Mouse (Mus musculus) large intestine, adult 2 months (tissue): ENCODE measurements around the gene Atp8a2. TPM values are rescaled to one million over a fixed set of nuclear protein-coding genes. Genes with fewer than 3 reads are reported as not detected.

Experiments used
- DNase-seq: peaks from one replicate; pipeline ENCODE4 v3.0.0-alpha.2; 2012; ENCODE audit warnings: low read depth, low spot score
- WGBS: fragments of 180-500 bp; shearing (Covaris S2); methylation state at CpG from one replicate; pipeline ENCODE4 v1.1.7; 2018; 5-methylcytosine and 5-hydroxymethylcytosine counted together
- polyA plus RNA-seq: library from polyadenylated mRNA; depleted of rRNA; stranded (reverse); fragments of >200 nt; gene quantifications from 2 replicates; pipeline ENCODE4 v1.2.3, GENCODE M21; 2012

Atp8a2 gene
- polyA plus RNA-seq, 1 experiment, result 2.4 TPM

DNA sequence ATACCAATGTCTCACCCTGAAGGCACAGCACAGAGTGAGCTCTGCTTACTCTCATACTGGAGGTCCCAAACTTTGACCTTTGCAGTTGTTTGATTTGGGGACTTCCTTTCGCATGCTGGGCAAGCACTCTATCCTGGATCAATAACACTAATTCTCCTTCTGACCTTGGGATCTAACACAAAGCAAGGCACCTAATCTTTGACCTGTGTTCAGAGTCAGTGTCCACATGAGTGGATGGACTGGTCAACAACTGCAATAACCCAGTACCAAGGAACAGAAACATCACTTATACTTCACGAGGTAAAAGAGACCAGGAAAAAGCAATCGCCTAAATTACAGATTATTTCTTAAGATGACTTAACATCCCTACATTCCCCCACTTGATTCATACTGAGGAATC, 136.0 kb downstream of the Atp8a2 start:
- DNase-seq, result no peak

DNA sequence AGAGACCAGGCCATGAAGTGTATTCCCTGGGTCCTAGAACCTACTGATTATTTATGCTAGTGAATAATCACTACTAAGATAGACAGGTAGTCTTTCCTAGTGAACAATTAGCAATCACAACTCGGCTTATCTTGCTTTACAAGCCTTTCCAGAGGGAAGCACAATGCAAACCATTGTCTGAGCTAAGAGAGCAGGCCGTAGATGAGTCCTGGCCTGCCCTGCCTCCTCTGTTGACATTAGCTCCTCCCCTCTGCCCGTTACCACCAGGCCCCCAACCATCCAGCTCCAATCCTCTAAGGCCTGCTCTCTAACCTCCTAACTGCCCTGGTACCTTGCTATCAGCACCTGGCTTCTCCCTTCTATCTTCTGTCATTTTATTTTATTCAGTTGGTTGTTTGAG, 138.1 kb downstream of the Atp8a2 start:
- WGBS, result 24% methylated on average over 3 of the region's 3 CpGs
- no peak for DNase-seq

More for the DNA sequence above, 136.0 kb downstream of the Atp8a2 start:
- WGBS, result 86% methylated on average over 3 of the region's 3 CpGs

DNA sequence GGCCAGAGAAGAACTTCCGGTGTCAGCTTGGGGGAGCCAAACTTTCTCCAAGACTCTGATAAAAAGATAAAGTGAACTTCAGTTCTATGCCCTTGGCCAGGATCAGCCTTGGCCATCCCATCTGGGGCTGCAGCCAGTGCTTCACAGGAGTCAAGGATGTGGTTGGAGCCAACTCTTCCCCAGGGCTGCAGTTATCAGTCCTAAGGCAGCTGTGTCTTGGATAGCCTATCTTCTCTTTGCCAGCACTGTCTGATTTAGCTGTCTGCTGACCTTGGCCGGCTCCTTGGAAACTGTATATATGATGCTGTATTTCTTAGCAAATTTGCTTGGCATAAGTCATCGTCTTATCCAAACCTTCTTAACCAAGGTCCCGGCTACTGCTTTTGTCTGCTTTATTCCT, 141.7 kb downstream of the Atp8a2 start:
- 94% methylated on average over 4 of the region's 4 CpGs for WGBS
- DNase-seq, result no peak

DNA sequence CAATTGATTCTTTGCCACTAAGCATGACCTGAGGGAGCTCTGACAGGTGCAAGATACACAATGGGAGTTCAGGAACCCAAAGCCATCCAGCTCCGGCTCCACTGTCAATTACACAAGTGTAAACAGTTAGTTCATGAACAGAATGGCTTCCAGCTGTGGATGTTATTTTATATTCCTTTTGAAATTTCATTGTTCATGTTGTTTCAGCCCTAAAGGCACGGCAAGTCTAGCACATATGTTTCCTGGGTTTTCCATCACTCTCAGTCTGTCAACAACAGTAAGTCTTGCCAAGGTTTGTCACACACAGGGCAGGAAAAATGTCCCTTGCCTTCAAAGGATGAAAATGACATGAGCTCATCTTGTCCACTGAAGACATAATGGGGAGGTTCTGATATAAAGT, 166.3 kb downstream of the Atp8a2 start:
- 36% methylated on average over 2 of the region's 2 CpGs for WGBS
- no peak for DNase-seq

DNA sequence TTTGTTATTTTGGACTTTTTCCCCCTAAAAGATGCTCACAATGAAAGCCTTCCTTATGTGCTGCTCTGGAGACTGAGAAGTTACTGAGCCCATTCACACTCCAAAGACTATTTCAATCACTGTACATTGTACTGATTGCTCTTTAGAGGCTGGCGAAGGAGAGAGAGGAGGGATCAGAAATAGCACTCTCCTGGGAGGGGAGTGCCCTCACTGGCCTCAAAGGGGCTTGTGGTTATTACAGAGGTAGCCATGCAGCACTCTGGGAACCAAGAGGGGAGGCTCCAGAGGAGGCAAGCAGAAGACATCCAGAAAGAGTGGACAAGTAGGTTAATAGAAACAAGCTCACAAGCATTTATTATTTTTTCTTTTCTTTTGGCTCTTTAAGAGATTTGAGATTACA, 169.8 kb downstream of the Atp8a2 start:
- 67% methylated on average over 1 of the region's 1 CpGs for WGBS
- no peak for DNase-seq

DNA sequence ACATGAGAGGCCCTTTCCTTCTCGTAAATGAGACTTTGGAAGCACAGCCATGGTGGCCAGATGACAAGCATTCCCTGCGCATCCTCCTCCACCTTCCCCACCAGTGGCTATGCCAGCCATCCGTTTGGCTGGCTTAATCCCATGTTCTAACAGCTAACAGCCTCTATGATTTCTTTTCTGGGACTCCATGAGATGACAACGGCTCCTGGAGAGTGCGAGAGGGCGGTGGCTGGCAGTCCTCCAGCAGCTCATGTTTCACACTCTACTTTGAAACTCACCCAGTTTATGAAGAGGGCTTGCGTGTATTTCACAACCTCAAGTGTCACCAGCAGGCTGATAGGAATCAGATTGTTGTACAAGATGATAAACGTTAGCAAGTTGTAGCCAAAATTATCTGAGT, 170.3 kb downstream of the Atp8a2 start:
- DNase-seq, result no peak
- WGBS, result 37% methylated on average over 8 of the region's 8 CpGs

DNA sequence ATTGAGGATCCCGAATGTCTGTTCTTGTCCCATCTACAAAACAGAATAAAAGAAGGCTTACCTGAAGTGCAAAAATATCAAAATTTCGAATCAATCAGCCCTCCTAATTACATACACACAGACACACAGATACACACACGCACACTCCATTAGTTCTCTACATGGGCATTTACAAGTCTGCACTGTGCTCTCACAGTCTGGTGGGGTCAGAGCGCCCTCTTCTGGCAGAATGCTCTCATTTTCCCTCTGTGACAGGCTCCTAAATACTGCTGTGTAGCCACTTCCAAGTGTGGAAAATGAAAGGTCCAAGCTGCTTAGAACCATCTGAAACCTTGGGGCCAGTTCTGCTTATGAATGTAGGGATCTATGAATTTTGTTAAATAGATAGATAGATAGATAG, 181.1 kb downstream of the Atp8a2 start:
- peak; percentile 80 for DNase-seq
- 25% methylated on average over 4 of the region's 4 CpGs for WGBS

DNA sequence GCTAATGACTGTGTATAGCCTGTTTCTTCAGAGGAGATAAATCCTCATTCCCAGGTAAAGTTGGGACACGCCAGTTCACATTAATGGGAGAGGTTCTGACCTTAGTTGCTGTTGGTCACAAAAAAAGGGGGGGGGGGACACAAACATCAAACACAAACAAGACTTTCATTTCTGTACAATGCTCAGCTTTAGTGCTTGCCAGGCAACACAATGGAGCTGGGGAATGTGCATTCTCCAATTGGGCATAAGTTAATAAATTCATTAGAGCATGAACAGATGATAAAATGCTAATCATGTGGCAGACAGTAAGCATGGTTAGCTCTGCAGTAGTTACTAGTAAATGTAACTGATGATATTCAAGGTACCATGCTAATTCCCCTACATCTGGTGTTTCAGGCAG, 195.2 kb downstream of the Atp8a2 start:
- no peak for DNase-seq
- 94% methylated on average over 1 of the region's 1 CpGs for WGBS

DNA sequence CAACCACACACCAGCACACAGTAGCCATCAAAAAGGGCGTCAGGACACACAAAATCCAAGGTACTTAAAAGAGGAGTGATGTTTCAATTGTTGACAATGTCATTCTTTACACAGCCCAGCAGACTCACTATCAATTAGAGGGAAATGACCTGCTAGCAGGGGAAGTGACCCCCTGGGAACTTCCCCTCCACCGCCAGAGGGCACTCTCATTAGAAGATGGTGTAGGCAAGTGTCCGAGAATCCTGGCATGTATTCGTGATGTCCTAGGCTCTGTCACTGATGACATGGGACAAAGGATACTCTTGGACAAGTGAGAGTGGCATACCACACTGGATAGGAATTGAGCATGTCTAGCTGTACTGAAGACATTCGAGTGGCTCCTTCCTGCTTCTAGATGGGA, 208.1 kb downstream of the Atp8a2 start:
- WGBS, result 74% methylated on average over 5 of the region's 5 CpGs
- no peak for DNase-seq

DNA sequence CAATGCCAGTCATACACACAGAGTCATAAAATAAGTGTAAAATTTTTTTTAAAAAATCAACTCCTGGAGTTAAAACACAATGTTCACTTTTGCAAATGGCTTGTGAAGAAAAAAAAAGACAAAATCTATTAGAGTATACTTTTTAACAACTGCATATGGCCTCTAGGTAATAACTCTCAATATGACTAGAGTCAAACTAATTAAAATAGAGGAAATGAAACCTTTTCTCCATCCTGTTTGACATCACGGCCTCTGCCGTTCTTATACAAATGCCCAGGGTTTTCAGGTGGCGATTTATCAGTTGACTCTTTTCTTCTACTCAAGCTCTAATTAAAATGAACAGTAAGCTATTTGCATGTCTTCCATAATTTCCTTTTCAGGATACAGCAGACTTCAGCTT, 209.0 kb downstream of the Atp8a2 start:
- WGBS, result 92% methylated on average over 3 of the region's 3 CpGs
- no peak for DNase-seq

DNA sequence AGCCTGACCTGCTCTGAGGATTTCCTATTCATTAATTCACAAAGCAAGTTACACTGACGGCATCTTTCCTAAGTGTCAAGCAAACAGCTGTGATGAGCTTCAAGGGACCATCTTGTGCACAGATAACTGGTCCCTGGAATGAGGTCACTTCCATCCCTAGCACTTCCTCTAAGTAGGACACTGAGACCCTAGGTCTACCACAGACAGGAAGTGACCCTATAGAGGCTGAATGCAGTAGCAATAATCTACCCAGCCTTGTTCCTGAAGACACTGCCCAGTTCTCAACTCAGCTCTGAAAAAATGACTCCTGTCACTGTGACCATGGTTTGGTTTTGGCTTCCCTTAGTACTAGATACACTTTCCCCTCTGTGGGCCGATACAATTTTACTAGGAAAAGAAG, 219.0 kb downstream of the Atp8a2 start:
- DNase-seq, result no peak
- WGBS, result 86% methylated on average over 2 of the region's 2 CpGs

DNA sequence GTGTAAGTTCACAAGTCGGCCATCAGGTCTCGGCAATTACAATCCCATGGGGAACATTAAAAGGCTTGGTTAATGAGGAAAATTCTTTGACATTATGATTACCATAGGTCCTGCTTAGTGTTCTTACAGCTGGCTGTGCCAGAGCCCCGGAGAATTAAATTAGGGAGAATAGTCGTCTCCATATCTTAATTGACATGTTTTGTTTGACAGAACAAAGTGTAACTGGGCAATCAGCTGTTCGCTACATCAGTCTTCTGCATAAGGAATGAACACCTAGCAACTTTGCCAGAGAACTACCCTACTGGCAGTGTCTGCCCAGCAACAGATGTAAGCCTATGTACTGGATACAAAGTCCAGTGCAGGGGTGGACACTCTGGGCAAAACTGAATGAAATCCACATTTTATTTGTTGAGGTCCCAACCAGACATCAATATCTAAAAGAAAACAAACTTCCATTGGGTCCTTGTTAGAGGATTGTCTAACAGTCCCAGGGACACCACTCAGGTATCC, 225.7 kb downstream of the Atp8a2 start:
- 71% methylated on average over 5 of the region's 5 CpGs for WGBS

DNA sequence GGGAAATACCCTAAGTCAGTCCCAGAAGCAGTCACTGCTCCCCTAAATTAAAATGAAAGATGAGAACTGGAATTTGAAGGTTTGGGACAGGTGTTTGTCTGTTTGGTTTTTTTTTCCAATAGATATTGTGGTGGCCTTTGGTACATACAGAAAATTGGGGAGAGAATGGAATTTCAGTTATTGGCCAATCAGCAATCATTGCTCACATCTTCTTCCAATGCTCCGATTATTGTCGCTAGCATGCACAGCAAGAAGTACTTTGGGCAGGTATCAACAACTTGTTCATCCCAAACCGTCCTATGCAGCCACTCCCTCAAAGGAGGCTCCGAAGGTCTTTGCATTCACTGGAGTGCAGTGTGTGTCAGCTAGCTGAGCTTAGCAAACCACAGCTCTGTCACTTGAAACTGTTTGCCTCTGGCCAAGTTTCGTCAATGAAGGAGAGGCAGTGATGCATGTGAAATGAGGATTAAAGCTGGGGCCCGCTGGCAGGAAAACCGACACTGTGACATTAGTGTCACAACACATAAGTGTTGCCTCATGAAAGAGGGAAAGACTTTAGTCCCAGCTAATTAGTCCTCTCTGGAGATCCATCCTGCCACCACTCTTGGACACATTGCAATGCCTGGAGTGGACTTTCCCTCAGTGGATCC, 227.4 kb downstream of the Atp8a2 start:
- WGBS, result 68% methylated on average over 7 of the region's 7 CpGs
- no peak for DNase-seq

More for the DNA sequence above, 225.7 kb downstream of the Atp8a2 start:
- DNase-seq, result no peak

DNA sequence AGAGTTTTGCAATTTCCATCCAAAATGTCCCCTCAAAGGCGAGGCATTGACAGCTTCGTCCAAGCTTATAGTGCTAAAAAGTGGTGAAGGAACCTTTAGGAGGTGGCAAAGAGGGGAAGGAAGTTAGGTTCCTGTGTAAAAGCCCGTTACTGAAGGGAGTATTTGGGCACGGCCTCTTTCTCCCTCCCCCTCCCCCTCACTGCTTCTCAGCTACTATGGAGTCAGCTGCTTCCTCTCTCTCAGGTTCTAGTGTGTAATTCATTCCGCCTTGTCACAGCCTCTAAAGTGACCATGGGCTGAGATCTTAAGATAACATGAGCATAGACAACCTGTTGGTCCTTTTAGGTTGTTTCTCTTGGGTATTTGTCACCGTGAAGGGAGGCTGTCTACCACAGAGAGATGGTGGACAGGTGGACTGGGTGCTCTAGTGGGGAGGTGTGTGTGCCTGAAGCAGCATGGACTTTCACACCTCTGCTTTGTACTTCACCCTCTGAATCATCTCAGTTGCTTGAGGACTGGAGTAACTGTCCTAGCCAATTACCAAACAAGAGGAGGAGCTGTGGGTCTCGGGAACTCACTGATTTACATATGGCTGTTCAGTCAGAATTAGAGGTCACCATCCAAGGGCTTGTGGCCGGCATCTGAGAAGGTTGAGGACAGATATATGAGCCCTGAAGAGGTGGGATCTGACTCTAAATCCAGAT, 229.0 kb downstream of the Atp8a2 start:
- WGBS, result 70% methylated on average over 8 of the region's 8 CpGs
- DNase-seq, result no peak

DNA sequence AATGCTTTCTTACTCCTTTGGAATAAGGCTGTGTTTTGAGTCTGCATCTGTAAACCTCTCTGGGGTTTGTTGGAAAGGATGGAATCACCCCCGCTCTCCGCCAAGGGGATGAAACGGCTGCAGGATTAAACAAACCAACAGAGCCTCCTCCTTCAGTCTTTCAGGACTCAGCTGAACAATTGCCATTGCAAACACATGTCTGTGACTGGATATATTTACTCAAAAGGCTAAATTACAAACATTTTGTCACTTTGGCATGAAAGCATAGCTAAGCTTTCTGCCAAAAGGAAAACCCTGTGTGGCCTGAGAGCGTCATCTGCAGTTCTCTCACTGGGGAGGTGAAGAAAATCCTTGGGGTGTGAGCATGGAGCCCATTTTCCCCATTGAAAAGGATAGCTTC, 230.0 kb downstream of the Atp8a2 start:
- WGBS, result 68% methylated on average over 4 of the region's 4 CpGs
- no peak for DNase-seq

DNA sequence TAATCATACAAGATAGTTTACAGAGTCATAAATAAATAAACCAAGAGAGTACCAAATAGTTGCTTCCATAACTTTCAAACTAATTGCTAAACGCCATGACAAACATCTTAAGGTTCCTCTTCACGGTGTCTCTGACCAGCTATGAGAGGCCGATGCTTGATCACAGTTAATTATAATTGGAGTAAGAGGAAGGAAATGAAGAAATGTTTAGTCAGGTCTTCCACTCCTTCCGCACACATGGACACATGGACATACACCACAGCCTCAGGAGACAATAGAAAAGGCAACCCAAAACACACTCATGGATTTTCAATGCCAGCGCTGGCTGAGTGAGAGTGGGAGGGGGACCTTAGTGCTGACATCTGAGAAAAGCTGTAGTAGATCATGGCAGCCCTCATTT, 232.4 kb downstream of the Atp8a2 start:
- DNase-seq, result no peak
- 87% methylated on average over 5 of the region's 5 CpGs for WGBS

DNA sequence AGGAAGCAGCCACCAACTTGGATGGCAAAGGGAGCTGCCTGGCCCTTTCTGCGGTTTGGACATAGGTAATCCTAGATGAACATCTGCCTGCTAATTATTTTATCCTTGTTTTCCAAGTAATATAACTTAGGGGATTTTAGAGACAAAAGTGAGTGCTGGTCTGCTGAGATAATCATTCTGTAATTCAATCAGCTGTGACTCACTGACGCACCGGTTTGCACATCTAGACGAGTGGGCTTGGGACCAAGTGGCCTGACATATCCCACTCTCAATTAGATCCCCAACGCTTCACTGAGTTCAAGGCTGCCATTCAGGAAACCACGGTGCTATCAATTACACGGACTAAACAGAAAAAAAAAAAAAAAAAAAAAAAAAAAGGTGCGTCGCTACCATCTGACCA, 236.0 kb downstream of the Atp8a2 start:
- WGBS, result 49% methylated on average over 9 of the region's 9 CpGs
- no peak for DNase-seq

DNA sequence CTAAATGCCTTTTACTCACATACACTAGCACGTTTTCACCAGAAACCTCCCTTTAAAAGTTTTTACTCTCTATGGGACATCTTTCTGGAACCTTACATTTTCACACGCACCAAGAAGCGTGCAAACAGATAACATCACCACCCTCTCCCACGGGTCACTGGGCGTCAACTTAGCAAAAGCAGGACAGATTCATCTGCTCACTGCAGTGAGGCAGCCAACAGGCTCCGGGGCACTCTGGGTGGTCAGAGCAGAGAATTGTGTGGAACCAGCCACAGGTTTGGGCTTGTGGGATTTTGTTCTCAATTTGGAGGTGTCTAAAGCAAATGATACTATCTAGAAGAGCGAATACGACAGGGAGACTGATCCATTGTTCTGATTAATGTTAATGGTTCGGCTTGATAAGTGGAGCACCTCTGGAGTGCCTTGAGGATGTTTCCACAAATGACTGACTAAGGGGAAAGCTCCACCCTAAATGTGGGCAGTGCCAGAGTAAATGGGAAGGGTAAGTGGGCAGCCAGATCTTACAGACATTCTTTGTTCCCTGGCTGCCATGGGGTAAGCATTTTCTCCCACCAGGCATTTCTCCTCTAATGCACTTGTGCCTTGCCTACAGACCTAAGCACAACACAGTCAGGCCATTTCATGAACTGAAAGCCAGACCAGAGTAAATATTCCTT, 236.6 kb downstream of the Atp8a2 start:
- no peak for DNase-seq
- 45% methylated on average over 9 of the region's 9 CpGs for WGBS

DNA sequence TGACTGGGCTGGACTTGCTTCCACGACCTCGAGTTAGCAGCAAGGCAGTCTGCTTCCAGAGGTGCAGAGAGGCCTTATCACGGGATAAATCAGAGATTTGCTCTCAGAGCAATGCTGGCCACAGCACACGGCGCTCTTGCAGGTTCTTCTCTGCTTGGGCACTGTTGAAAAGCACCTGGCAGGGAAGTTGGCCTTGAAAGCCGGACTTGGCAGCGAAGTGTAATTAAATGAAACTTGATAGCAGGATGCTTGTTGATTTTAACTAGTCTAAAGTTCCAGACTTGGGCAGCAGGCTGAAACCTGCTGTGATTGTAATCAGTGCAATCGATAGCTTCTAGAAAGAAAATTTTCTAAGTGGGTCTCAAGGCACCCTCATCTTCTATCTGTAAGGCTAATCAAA, 237.3 kb downstream of the Atp8a2 start:
- 21% methylated on average over 8 of the region's 8 CpGs for WGBS
- DNase-seq, result peak; percentile 35

DNA sequence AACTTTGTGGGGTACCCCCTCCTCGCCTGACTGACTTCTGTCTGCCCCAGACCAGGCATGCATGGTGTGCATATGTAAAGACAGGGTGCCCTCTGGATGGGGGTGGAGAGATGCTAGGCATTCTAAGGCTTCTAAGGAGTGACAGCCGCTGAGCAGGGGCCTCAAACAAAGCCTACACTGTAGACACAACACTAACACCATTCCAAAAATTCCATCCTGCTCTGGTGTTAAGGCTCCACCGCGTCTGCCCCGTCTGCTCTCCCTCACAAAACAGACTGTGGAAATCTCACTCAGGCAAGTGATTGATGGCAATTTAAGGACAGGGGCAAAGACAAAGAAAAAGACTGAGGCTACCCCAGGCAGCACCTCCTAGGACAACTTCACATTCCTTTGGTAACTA, 247.0 kb downstream of the Atp8a2 start:
- 49% methylated on average over 5 of the region's 5 CpGs for WGBS
- DNase-seq, result no peak
